Mouse (Mus musculus) limb, embryonic 11.5 days (tissue): ENCODE measurements around the gene Kalrn. TPM values are rescaled to one million over a fixed set of nuclear protein-coding genes. Genes with fewer than 3 reads are reported as not detected.

ENCODE experiments used
- ATAC-seq: fragments of 200-750 bp; cut with Nextera tagmentation; 2 replicates; pipeline ENCODE4 v1.8.0; 2017; ENCODE audit warnings: low read depth; ENCODE audit not compliant: insufficient number of reproducible peaks, low FRiP score, low TSS enrichment
- DNase-seq: peaks from one replicate; pipeline ENCODE4 v3.0.0-alpha.2; 2015; ENCODE audit warnings: low spot score
- H3K27ac ChIP-seq: fragments of 300-500 bp; sonication (generic); replicated peaks from 2 replicates; pipeline ENCODE4 v1.5.1; 2014; ENCODE audit warnings: low read depth, mild to moderate bottlenecking, low read length
- H3K27me3 ChIP-seq: fragments of 300-500 bp; sonication (generic); 2 replicates; pipeline ENCODE4 v1.6.1; 2014; ENCODE audit warnings: mild to moderate bottlenecking, low read length, mixed read lengths; ENCODE audit not compliant: control insufficient read depth, insufficient read depth
- H3K36me3 ChIP-seq: fragments of 300-500 bp; sonication (generic); 2 replicates; pipeline ENCODE4 v1.6.1; 2014; ENCODE audit warnings: mild to moderate bottlenecking, low read length, moderate library complexity, mixed read lengths; ENCODE audit not compliant: control insufficient read depth, insufficient read depth
- H3K4me1 ChIP-seq: fragments of 300-500 bp; sonication (generic); 2 replicates; pipeline ENCODE4 v1.6.1; 2014; ENCODE audit warnings: low read length, mixed read lengths; ENCODE audit not compliant: control insufficient read depth, insufficient read depth
- H3K4me2 ChIP-seq: fragments of 300-500 bp; sonication (generic); 2 replicates; pipeline ENCODE4 v1.6.1; 2014; ENCODE audit warnings: low read depth, mild to moderate bottlenecking, moderate library complexity; ENCODE audit not compliant: severe bottlenecking
- H3K4me3 ChIP-seq: fragments of 300-500 bp; sonication (generic); 2 replicates; pipeline ENCODE4 v1.5.1; 2014; ENCODE audit warnings: low read depth, low read length
- H3K9ac ChIP-seq: fragments of 300-500 bp; sonication (generic); 2 replicates; pipeline ENCODE4 v1.6.1; 2014; ENCODE audit warnings: mild to moderate bottlenecking, low read length
- H3K9me3 ChIP-seq: fragments of 300-500 bp; sonication (generic); 2 replicates; pipeline ENCODE4 v1.6.1; 2016; ENCODE audit warnings: low read length; ENCODE audit not compliant: control insufficient read depth
- WGBS: fragments of 180-500 bp; shearing (Covaris S2); extraction: QIAGEN DNeasy Blood & Tissue Kit; methylation state at CpG from one replicate; pipeline ENCODE4 v1.1.7; 2014; 5-methylcytosine and 5-hydroxymethylcytosine counted together
- polyA plus RNA-seq: library from polyadenylated mRNA; unstranded; fragments of >200 nt; fragmentation: Nextera tagmentation; extraction: Ambion mirVana; gene quantifications from 2 replicates; pipeline ENCODE4 v1.2.1, GENCODE M21; 2014

Kalrn gene
- polyA plus RNA-seq, 1 experiment from 2014 or later: 11.5 TPM

DNA sequence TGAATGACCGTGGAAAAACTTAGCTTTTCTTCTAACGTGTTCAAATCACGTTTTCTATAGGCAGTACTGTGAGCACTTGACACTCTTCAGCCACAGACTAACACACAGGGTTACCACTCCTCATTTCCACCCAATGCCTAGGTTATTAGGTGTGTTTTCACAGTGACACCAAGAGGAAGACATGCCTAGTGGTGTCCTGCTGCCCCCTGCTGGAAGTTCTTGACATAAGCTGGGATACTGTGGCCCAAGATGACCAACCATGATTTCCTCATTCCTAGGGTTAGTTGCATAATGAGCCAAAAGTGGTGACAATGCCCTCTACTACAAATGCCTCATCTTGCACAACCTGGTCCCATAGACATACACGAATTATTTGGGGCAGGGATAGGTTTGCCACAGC is 622.5 kb downstream of the Kalrn start:
- no peak overlapping the region for H3K27ac ChIP-seq
- H3K4me2 ChIP-seq: no peak overlapping the region
- H3K9ac ChIP-seq: no peak overlapping the region
- 0 out of 2 replicates have a peak, but pooled peaks cover 9% of the 10 kb centered on the region for H3K4me1 ChIP-seq
- no peak overlapping the region for H3K4me3 ChIP-seq
- peak; percentile 73; the same call in 1 of the 2 replicates for ATAC-seq
- no peaks in the 10 kb centered on the region for H3K9me3 ChIP-seq
- WGBS: 29% methylated on average over 4 of the region's 4 CpGs
- DNase-seq: peak; percentile 87
- H3K27me3 ChIP-seq: no peaks in the 10 kb centered on the region
- peaks cover 10% of the 10 kb centered on the region; the same call in 1 of the 2 replicates for H3K36me3 ChIP-seq

DNA sequence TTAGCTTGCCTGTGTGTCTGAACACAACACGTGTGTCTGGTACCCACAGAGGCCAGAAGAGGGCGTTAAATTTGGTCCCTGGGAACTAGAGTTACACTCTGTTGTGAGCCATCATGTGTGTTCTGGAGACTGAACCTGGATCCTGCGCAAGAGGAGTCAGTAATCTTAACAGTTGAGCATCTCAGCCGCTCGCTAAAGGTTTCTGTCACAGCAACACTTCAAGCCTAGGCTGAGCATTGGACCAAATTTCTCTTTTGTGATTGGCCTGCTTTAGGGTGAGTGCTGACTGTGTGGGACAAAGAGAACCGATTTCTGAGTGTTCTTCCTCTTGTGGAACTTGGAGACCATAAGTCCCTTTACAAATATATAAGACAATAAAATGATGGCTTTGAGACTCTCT is 622.9 kb downstream of the Kalrn start:
- Histone ChIP-seq H3K4me1 (0 out of 2 replicates have a peak, but pooled peaks cover 12% of the 10 kb centered on the region), H3K27me3 (no peaks in the 10 kb centered on the region), H3K9me3 (no peaks in the 10 kb centered on the region), H3K4me2 (no peak overlapping the region), H3K27ac (no peak overlapping the region), H3K9ac (no peak overlapping the region), H3K4me3 (no peak overlapping the region), H3K36me3 (peaks cover 5% of the 10 kb centered on the region; the same call in 1 of the 2 replicates)
- DNase-seq: no peak
- ATAC-seq: no peak
- WGBS: 82% methylated on average over 6 of the region's 6 CpGs

DNA sequence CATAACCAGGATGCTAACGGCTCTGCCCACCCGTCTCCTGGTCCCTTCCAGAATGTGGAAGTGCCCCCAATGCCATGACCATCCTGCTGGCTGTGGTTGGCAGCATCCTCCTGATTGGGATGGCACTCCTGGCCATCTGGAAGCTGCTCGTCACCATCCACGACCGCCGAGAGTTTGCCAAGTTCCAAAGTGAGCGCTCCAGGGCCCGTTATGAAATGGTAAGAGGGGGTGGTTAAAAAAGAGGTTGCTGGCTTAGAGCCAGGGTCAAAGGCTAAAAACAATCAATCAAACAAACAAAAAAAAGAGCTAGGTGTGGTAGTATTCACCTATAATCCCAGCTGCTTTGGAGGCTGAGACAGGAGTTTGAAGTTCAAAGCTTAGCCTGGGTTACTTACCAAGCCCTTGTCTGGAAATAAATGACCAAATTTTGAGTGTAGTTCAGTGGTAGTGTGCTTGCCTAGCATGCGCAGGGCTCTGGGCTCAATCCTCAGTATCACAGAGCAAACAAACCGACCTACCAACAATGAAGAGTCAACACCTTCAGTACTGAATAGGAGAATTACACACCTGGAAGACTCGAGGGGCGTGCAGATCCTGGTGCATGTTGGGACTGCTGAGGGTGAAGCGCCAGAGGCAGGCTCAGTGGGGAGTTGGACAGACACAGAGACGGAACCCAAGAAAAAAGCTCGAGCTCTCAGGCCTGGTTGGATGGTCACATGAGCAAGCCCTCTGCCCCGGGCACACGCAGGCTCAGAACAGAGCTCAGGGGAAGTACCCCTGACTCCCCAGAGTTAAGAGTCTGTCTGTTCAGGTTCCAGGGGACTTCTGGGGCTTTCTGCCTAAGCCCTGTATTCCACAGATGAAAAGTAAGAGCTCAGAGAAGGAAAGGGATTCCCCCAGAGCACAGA is 625.4 kb downstream of the Kalrn start:
- DNase-seq: no peak
- H3K27ac ChIP-seq: no peak overlapping the region
- 83% methylated on average over 17 of the region's 17 CpGs for WGBS
- no peak overlapping the region for H3K9ac ChIP-seq
- no peak overlapping the region for H3K4me3 ChIP-seq
- no peaks in the 10 kb centered on the region for H3K36me3 ChIP-seq
- H3K4me2 ChIP-seq: no peak overlapping the region
- no peak for ATAC-seq
- no peaks in the 10 kb centered on the region for H3K27me3 ChIP-seq
- no peaks in the 10 kb centered on the region for H3K9me3 ChIP-seq
- peaks cover 20% of the 10 kb centered on the region; the same call in 1 of the 2 replicates for H3K4me1 ChIP-seq

DNA sequence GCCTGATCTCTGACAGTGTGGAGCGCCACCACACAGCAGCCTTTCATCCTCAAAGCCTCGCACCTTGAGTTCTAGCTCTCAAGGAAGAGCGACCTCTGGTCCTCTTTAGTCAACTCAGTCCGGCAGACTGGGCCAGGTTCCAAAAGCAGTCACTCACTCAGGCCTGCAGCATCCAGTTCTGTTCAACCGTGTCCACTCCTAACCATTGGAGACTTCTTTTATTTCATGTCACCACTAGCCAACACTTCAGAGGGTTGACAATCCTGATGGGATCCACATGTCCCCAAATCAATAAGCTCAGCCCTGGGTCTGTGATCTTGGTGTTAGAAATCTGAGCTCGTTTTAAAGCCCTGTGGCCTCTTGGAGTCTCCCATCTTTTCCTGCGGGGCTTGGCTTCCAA is 627.3 kb downstream of the Kalrn start:
- H3K4me3 ChIP-seq: no peak overlapping the region
- WGBS: 47% methylated on average over 7 of the region's 7 CpGs
- H3K27me3 ChIP-seq: no peaks in the 10 kb centered on the region
- no peak for ATAC-seq
- DNase-seq: no peak
- no peaks in the 10 kb centered on the region for H3K9me3 ChIP-seq
- H3K4me1 ChIP-seq: peaks cover 36% of the 10 kb centered on the region
- no peak overlapping the region for H3K4me2 ChIP-seq
- no peak overlapping the region for H3K9ac ChIP-seq
- H3K27ac ChIP-seq: no peak overlapping the region
- no peaks in the 10 kb centered on the region for H3K36me3 ChIP-seq

DNA sequence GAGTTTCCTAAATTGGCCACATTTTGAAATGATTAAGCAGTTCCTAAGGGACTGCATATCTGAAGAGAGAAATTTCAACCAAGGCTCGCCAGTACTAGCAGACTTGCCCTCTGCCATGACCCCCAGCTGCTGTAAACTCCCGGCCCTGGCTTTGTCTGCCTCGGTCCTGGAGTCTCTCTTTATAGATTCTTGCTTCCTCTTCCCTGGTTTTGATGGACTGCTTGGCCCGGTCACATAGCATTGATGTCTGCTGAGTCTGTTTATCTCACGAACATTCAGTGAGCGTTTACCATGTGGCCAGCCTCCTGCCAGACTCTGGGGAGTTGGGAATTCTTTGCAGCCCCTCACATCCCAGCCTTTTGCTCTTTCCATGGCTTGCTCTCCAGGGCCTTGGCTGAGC is 628.6 kb downstream of the Kalrn start:
- 9% methylated on average over 6 of the region's 6 CpGs for WGBS
- Histone ChIP-seq H3K4me1 (peaks cover 45% of the 10 kb centered on the region), H3K36me3 (no peaks in the 10 kb centered on the region)

DNA sequence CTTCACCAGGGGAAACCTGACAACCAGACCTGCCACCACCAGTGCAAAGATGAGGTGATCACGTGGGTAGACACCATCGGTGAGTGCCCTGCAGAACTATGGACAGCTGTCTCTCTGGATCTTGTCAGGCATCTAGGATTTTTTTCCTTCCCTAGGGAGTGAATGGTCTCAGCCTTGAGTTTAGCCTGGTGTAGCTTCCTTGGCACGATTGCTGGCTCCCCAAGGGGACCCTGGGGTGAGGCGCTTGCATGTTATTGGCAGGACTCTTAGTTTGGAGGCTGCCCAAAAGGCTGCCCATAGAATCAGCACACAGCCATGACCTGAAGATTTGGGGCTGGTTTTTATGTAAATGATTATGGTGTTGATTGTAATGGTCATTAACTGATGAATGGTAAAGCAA is 629.2 kb downstream of the Kalrn start:
- Histone ChIP-seq H3K36me3 (no peaks in the 10 kb centered on the region), H3K27ac (no peak overlapping the region), H3K4me3 (no peak overlapping the region), H3K9ac (no peak overlapping the region), H3K27me3 (no peaks in the 10 kb centered on the region), H3K4me2 (no peak overlapping the region), H3K9me3 (no peaks in the 10 kb centered on the region), H3K4me1 (peaks cover 51% of the 10 kb centered on the region)
- ATAC-seq (no peak), DNase-seq (no peak)
- WGBS: 89% methylated on average over 4 of the region's 4 CpGs

More for the DNA sequence above, 628.6 kb downstream of the Kalrn start:
- 0 out of 2 replicates have a peak overlapping the region, but pooled peaks have one; percentile 15 for H3K27ac ChIP-seq
- H3K4me2 ChIP-seq: no peak overlapping the region
- H3K9ac ChIP-seq: no peak overlapping the region
- H3K9me3 ChIP-seq: no peaks in the 10 kb centered on the region
- H3K4me3 ChIP-seq: no peak overlapping the region
- DNase-seq: peak; percentile 45
- H3K27me3 ChIP-seq: no peaks in the 10 kb centered on the region
- ATAC-seq: no peak

DNA sequence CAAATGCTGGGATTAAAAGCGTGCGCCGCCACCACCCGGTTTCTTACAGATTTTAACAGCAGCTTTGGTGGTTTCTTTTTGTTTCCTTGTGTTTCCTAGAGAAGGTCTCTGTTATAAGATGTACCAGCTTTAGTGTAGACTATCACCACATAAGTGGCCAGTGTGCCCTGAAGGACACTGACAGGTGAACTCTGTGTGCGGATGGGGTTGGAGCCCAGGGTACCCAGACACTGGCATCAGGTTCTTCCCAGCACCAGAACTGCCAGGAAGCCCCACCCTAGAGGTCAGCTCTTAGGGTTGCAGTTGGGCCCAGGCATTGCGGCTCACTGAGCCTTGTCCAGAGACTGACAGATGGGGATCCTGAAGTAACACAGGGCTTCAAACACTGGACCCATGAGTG is 629.9 kb downstream of the Kalrn start:
- WGBS: 98% methylated on average over 6 of the region's 6 CpGs
- Histone ChIP-seq H3K27ac (no peak overlapping the region), H3K4me2 (no peak overlapping the region), H3K9ac (no peak overlapping the region), H3K9me3 (no peaks in the 10 kb centered on the region), H3K4me3 (no peak overlapping the region), H3K36me3 (no peaks in the 10 kb centered on the region), H3K27me3 (no peaks in the 10 kb centered on the region), H3K4me1 (peaks cover 58% of the 10 kb centered on the region)
- ATAC-seq: no peak
- no peak for DNase-seq

DNA sequence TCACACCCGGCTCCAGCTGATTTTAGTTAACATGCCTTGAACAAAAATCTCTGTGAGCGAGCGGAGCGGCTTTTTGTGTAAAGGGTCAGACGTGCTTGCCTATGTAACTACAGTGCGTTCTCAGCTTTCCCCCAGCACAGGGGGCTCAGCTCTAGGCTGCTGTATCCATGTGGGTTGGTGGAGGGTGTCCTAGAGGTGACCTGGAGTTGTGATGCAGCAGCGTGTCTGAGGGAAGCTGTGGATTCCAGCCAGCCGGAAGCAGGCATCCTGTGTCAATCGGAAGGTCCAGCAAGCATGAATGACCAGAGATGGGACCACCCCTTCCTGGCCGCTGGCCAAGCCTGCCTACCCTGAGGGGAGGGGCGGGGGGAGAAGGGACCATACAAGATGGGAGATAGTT is 631.0 kb downstream of the Kalrn start:
- peak; percentile 64 for DNase-seq
- Histone ChIP-seq H3K4me1 (peaks cover 61% of the 10 kb centered on the region), H3K36me3 (no peaks in the 10 kb centered on the region), H3K27me3 (no peaks in the 10 kb centered on the region), H3K4me3 (no peak overlapping the region), H3K27ac (peak overlapping the region; percentile 47), H3K9ac (no peak overlapping the region), H3K4me2 (no peak overlapping the region), H3K9me3 (no peaks in the 10 kb centered on the region)
- ATAC-seq: peak; percentile 42; the same call in 1 of the 2 replicates
- WGBS: 53% methylated on average over 11 of the region's 11 CpGs
